Mouse (Mus musculus) lung, adult 2 months (tissue): Measurements from ENCODE around the gene Spred3.

Source experiments
- CTCF ChIP-seq: fragments of 200-500 bp; IDR thresholded peaks from 2 replicates; pipeline ENCODE4 v1.5.1; 2011; ENCODE audit warnings: mild to moderate bottlenecking, low read length, control low read depth; ENCODE audit not compliant: insufficient read depth
- POLR2A ChIP-seq: fragments of 200-500 bp; IDR thresholded peaks from 2 replicates; pipeline ENCODE4 v1.6.1; 2011; ENCODE audit warnings: low read depth, mild to moderate bottlenecking, control low read depth, low read length, borderline replicate concordance; ENCODE audit errors: extremely low read depth

GRCm38 (mm10) chr7:29167656-29168055 is 2.6 kb downstream of the Spred3 start:
- TF ChIP-seq CTCF (no peak), POLR2A (no peak)
